Mouse (Mus musculus) 3T3-L1 (cell line): ENCODE measurements around the gene Ttc4.

ENCODE experiments used
- DNase-seq: peaks from one replicate; pipeline ENCODE4 v3.0.0-alpha.2; 2015; ENCODE audit warnings: low read depth, low spot score

Gene Ttc4

DNA sequence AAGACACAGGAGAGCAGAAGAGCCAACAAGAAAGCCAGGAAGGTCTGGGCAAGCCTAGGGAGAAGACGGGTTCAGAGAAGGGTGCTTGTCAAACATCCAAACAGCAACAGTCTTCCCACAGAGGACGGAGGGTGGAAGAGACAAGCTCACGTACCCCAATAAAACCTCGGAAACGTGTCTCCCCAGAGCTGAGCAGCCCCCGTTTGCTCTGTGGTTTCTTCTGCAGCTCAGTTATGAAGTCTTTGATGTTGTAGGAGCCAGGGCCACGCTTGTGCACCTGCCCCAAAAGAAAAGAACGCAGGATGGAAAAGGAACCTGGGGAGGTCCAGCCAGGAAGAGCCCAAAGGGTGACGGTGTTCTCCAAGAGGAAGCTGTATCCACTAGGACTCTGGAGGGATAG is 63.9 kb downstream of the Ttc4 start:
- DNase-seq: no peak

DNA sequence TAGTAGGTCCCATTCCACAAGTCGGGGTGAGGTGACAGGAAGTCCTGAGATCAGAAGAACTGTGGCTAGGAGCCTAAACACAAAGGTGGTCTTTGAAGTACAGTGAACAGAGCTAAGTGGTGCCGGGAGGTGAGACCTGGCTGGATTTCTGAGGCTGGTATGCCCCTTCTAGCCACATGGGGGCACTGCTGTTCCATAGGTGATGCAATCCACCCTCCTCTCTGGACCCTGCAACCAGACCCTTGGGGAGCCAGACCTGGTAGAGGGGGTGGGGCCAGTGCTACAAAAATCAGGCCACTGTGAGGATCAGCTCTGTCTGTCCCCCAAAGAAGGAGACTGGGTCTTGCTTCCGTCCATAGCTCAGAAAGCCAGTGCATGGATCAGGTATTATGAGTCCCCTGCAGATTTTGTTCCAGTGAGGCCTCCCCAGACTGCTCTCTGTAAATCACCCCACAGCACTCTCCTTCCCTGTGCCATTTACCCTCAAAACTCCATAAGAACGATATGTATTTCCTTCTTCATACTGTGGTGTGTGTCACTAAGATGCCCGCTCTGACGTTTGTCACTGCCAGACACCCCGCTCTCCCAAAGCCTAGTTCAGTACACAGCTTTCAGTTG is 64.5 kb downstream of the Ttc4 start:
- peak; percentile 74 for DNase-seq

DNA sequence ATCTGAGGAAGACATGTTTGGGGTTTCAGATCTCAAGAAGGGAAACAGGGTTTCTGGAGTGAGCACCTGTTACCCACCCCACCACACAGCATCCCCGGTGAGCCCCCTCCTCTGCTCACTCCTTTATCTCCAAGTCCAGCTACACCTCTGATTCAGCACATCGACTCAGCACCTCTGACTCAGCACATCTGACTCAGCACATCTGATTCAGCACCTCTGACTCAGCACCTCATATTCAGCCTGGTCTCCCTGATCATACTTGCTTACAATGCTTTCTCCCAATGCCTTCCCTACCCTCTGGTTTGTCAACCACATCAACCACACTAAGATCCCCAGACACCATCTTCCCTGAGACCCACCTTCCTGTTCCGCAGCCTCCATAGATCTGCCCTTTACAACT is 65.2 kb downstream of the Ttc4 start:
- peak; percentile 69 for DNase-seq

DNA sequence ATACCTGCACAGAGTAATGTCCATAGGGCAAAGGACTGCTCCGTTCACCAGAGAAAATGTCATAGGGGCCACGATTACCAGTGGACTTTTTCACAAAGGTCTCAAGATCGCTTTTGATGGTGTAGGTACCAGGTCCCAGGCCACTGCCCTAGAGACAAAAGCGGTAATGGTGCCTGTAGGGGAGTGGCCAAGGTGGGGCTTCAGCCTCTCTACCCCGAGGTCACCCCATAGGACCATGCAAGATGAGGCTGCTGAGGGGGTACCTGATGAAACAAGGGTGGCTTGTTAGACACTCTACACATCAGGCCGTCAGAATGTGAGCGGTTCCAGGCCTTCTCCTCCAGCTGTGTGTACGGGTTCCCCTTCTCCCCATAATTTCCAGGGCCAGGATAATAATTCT is 65.6 kb downstream of the Ttc4 start:
- no peak for DNase-seq
